Mouse (Mus musculus) lung, postnatal 0 days (tissue): ENCODE data around the gene Scfd2.

Source experiments
- CTCF ChIP-seq: IDR thresholded peaks from 2 replicates; pipeline ENCODE4 v1.5.1; 2016; ENCODE audit warnings: antibody characterized with exemption, mild to moderate bottlenecking
- EP300 ChIP-seq: IDR thresholded peaks from 2 replicates; pipeline ENCODE4 v1.6.1; 2016; ENCODE audit warnings: antibody characterized with exemption, mild to moderate bottlenecking, control low read depth

GRCm38 (mm10) chr5:74222626-74223025 lies 308.9 kb downstream of the Scfd2 start:
- no peak for TF ChIP-seq CTCF
- no peak for TF ChIP-seq EP300
